Mouse (Mus musculus): Measurements from ENCODE around the gene Gm12185.
"Not testable (repeated sequence)": the region's sequence is repeated elsewhere in the genome, so short reads cannot be mapped to it uniquely, and the experiment has no call there.

The Gm12185 gene

GRCm38 (mm10) chr11:48991740-48992520, at the start of gene Gm12185:
TSS of gene Gm12185 (minus strand) at chr11:48992226.
- DNase-seq (ENCODE audit: low spot score), result not testable (repeated sequence)

GRCm38 (mm10) chr11:49012074-49012473, 20.0 kb upstream of the Gm12185 start:
- DNase-seq (ENCODE audit: low spot score), result not testable (repeated sequence)

- not testable (repeated sequence) for DNase-seq (ENCODE audit: low spot score)
Measured at GRCm38 (mm10) chr11:49006785-49007184, 14.8 kb upstream of the Gm12185 start.

- DNase-seq (ENCODE audit: low spot score), result not testable (repeated sequence)
Measured at GRCm38 (mm10) chr11:49006317-49006716, 14.3 kb upstream of the Gm12185 start.

- DNase-seq (ENCODE audit: low spot score), result not testable (repeated sequence)
Measured at GRCm38 (mm10) chr11:49000411-49000810, 8.4 kb upstream of the Gm12185 start.

- not testable (repeated sequence) for DNase-seq (ENCODE audit: low spot score)
Measured at GRCm38 (mm10) chr11:48994018-48994417, 2.0 kb upstream of the Gm12185 start, which contains the start of gene Tgtp1. TSS of gene Tgtp1 (minus strand) at chr11:48994172.

- DNase-seq (ENCODE audit: low spot score), result not testable (repeated sequence)
Measured at GRCm38 (mm10) chr11:48993296-48993695, 1.3 kb upstream of the Gm12185 start.

- not testable (repeated sequence) for DNase-seq (ENCODE audit: low spot score)
Measured at GRCm38 (mm10) chr11:48989981-48990380, 2.0 kb downstream of the Gm12185 start.

GRCm38 (mm10) chr11:48988219-48988618, 3.8 kb downstream of the Gm12185 start:
- DNase-seq (ENCODE audit: low spot score), result not testable (repeated sequence)

GRCm38 (mm10) chr11:48982848-48983247, 9.2 kb downstream of the Gm12185 start:
- DNase-seq (ENCODE audit: low spot score), result not testable (repeated sequence)

- DNase-seq (ENCODE audit: low spot score), result not testable (repeated sequence)
Measured at GRCm38 (mm10) chr11:48980052-48980451, 12.0 kb downstream of the Gm12185 start.

- DNase-seq (ENCODE audit: low spot score), result not testable (repeated sequence)
Measured at GRCm38 (mm10) chr11:48979251-48979650, 12.8 kb downstream of the Gm12185 start, which contains the start of gene 9930111J21Rik1. TSS of gene 9930111J21Rik1 (minus strand) at chr11:48979398.

GRCm38 (mm10) chr11:48978240-48978939, 13.6 kb downstream of the Gm12185 start, which contains the start of gene Olfr56:
TSS of gene Olfr56 (plus strand) at chr11:48978889.
- not testable (repeated sequence) for DNase-seq (ENCODE audit: low spot score)

- not testable (repeated sequence) for DNase-seq (ENCODE audit: low spot score)
Measured at GRCm38 (mm10) chr11:48974686-48975085, 17.3 kb downstream of the Gm12185 start.

- not testable (repeated sequence) for DNase-seq (ENCODE audit: low spot score)
Measured at GRCm38 (mm10) chr11:48946090-48946489, 45.9 kb downstream of the Gm12185 start, which contains the start of gene Psme2b. TSS of gene Psme2b (minus strand) at chr11:48946190.

- not testable (repeated sequence) for DNase-seq (ENCODE audit: low spot score)
Measured at GRCm38 (mm10) chr11:48939286-48939685, 52.7 kb downstream of the Gm12185 start.

GRCm38 (mm10) chr11:48935291-48935690, 56.7 kb downstream of the Gm12185 start:
- DNase-seq (ENCODE audit: low spot score), result not testable (repeated sequence)

GRCm38 (mm10) chr11:48933923-48934322, 58.1 kb downstream of the Gm12185 start:
- DNase-seq (ENCODE audit: low spot score), result peak; percentile 7

- not testable (repeated sequence) for DNase-seq (ENCODE audit: low spot score)
Measured at GRCm38 (mm10) chr11:48933422-48933821, 58.6 kb downstream of the Gm12185 start.

GRCm38 (mm10) chr11:48928068-48928467, 64.0 kb downstream of the Gm12185 start:
- not testable (repeated sequence) for DNase-seq (ENCODE audit: low spot score)

GRCm38 (mm10) chr11:48926437-48926836, 65.6 kb downstream of the Gm12185 start:
- not testable (repeated sequence) for DNase-seq (ENCODE audit: low spot score)

- not testable (repeated sequence) for DNase-seq (ENCODE audit: low spot score)
Measured at GRCm38 (mm10) chr11:48923818-48924217, 68.2 kb downstream of the Gm12185 start.

Measured in yolk sac, embryonic 10.5 days (tissue).